Mouse (Mus musculus) midbrain, embryonic 15.5 days (tissue): ENCODE results near the gene Robo2. TPM values are rescaled to one million over a fixed set of nuclear protein-coding genes. Genes with fewer than 3 reads are reported as not detected.

Source experiments
- ATAC-seq: fragments of 200-750 bp; cut with Nextera tagmentation; replicated peaks from 2 replicates; pipeline ENCODE4 v1.8.0; 2017; ENCODE audit warnings: moderate TSS enrichment
- H3K27ac ChIP-seq: fragments of 300-500 bp; sonication (generic); 2 replicates; pipeline ENCODE4 v1.5.1; 2015; ENCODE audit warnings: mild to moderate bottlenecking, inconsistent platforms
- H3K27me3 ChIP-seq: fragments of 300-500 bp; sonication (generic); replicated peaks from 2 replicates; pipeline ENCODE4 v1.6.1; 2015; ENCODE audit warnings: inconsistent platforms
- H3K36me3 ChIP-seq: fragments of 300-500 bp; sonication (generic); replicated peaks from 2 replicates; pipeline ENCODE4 v1.6.1; 2015; ENCODE audit warnings: inconsistent platforms
- H3K4me1 ChIP-seq: fragments of 300-500 bp; sonication (generic); 2 replicates; pipeline ENCODE4 v1.6.1; 2015; ENCODE audit warnings: inconsistent platforms
- H3K4me2 ChIP-seq: fragments of 300-500 bp; sonication (generic); 2 replicates; pipeline ENCODE4 v1.6.1; 2015; ENCODE audit warnings: inconsistent platforms, mild to moderate bottlenecking, moderate library complexity
- H3K4me3 ChIP-seq: fragments of 300-500 bp; sonication (generic); 2 replicates; pipeline ENCODE4 v1.5.1; 2015; ENCODE audit warnings: mild to moderate bottlenecking, inconsistent platforms
- H3K9ac ChIP-seq: fragments of 300-500 bp; sonication (generic); 2 replicates; pipeline ENCODE4 v1.6.1; 2015; ENCODE audit warnings: mild to moderate bottlenecking, inconsistent platforms
- H3K9me3 ChIP-seq: fragments of 300-500 bp; sonication (generic); 2 replicates; pipeline ENCODE4 v1.6.1; 2016; ENCODE audit warnings: inconsistent platforms
- WGBS: fragments of 180-500 bp; shearing (Covaris S2); methylation state at CpG from one replicate; pipeline ENCODE4 v1.1.7; 2015; ENCODE audit warnings: mixed read lengths; 5-methylcytosine and 5-hydroxymethylcytosine counted together
- polyA plus RNA-seq: library from polyadenylated mRNA; unstranded; fragments of >200 nt; fragmentation: Nextera tagmentation; extraction: Ambion mirVana; gene quantifications from 2 replicates; pipeline ENCODE4 v1.2.1, GENCODE M21; 2015

Gene Robo2
- polyA plus RNA-seq, 1 experiment from 2014 or later: 91.6 TPM

GRCm38 (mm10) chr16:74234393-74235059 lies 177.1 kb downstream of the Robo2 start:
- Histone ChIP-seq H3K4me1 (peaks cover 5% of the 10 kb centered on the region; the same call in 1 of the 2 replicates), H3K4me3 (no peak overlapping the region), H3K9ac (no peak overlapping the region), H3K27me3 (no peaks in the 10 kb centered on the region), H3K9me3 (no peaks in the 10 kb centered on the region), H3K27ac (peak overlapping the region; percentile 49; the same call in 1 of the 2 replicates), H3K4me2 (no peak overlapping the region), H3K36me3 (no peaks in the 10 kb centered on the region)
- peak; percentile 85 for ATAC-seq
- 57% methylated on average over 6 of the region's 6 CpGs for WGBS

GRCm38 (mm10) chr16:74233596-74233995 lies 178.0 kb downstream of the Robo2 start:
- Histone ChIP-seq H3K4me1 (peaks cover 5% of the 10 kb centered on the region; the same call in 1 of the 2 replicates), H3K9ac (no peak overlapping the region), H3K27ac (0 out of 2 replicates have a peak overlapping the region, but pooled peaks have one; percentile 16), H3K9me3 (no peaks in the 10 kb centered on the region), H3K27me3 (no peaks in the 10 kb centered on the region), H3K4me3 (no peak overlapping the region), H3K4me2 (no peak overlapping the region), H3K36me3 (no peaks in the 10 kb centered on the region)
- no peak for ATAC-seq
- WGBS: 75% methylated on average over 5 of the region's 5 CpGs

DNA sequence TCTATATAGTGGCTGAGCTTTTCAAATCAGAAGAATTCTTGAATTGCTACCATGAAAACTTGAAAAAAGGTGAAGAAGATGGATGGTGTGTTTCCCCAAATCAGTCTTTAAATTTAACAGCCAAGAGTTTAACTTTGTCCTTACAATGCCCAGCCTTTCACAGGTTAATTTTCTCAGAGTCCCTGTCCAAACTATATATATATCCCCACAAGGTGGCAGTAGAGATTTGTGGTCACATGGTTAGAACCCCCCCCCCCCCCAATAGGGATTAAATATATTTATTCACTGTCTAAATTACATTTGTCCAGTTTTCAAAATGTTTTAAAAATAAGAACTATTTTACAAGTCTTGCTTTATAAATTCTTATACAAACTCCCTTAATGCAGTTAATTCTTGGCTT lies 184.3 kb downstream of the Robo2 start:
- no peaks in the 10 kb centered on the region for H3K36me3 ChIP-seq
- H3K27ac ChIP-seq: no peak overlapping the region
- no peak overlapping the region for H3K9ac ChIP-seq
- H3K9me3 ChIP-seq: no peaks in the 10 kb centered on the region
- H3K4me1 ChIP-seq: no peaks in the 10 kb centered on the region
- no peak for ATAC-seq
- H3K4me3 ChIP-seq: no peak overlapping the region
- H3K27me3 ChIP-seq: no peaks in the 10 kb centered on the region
- no peak overlapping the region for H3K4me2 ChIP-seq

DNA sequence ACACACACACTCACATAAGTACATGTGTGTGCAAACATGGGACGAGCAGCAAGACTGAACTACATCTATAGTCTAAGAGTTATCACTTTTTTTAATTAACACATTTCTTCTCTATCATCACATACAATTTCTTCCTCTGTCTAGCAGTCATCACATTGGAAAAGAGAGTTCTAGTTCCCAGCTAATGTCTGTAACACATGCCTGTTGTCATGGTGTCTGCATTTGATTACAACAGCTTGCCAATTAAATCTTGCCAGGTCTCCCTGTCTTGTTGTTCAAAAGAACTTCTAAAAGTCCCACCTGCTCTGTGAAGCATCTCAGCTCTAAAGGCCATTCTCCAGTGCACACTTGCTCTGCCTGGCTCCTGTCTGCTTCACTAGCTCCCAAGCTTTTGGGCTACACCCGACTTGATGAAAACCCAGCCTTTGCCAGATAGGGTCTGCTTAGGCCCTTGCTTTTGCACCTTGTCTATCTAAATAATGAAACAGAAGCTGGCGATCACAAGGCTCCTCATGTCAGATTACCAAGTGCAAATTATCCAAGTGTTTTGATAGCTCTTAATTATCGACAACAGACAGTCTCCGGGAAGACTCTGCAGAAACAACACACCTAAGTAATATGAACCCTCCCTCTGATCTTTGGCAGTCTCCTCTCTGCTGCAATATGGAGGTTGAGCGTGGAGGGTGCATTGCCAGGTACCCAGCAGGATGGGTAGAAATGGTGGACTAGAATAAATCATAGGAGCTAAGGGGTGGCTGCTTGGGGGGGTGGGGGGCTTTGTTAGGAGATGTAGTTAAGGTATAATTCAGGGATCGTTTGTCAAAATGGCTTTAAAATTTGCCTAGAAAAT lies 186.0 kb downstream of the Robo2 start:
- no peak overlapping the region for H3K9ac ChIP-seq
- no peaks in the 10 kb centered on the region for H3K9me3 ChIP-seq
- no peak overlapping the region for H3K27ac ChIP-seq
- WGBS: 83% methylated on average over 7 of the region's 7 CpGs
- H3K4me1 ChIP-seq: no peaks in the 10 kb centered on the region
- no peak overlapping the region for H3K4me3 ChIP-seq
- H3K36me3 ChIP-seq: no peaks in the 10 kb centered on the region
- no peak overlapping the region for H3K4me2 ChIP-seq
- H3K27me3 ChIP-seq: no peaks in the 10 kb centered on the region
- ATAC-seq: no peak

GRCm38 (mm10) chr16:74222501-74222900 lies 189.1 kb downstream of the Robo2 start:
- no peak for ATAC-seq
- Histone ChIP-seq H3K27me3 (no peaks in the 10 kb centered on the region), H3K4me2 (no peak overlapping the region), H3K27ac (no peak overlapping the region), H3K4me1 (no peaks in the 10 kb centered on the region), H3K36me3 (no peaks in the 10 kb centered on the region), H3K9me3 (no peaks in the 10 kb centered on the region), H3K4me3 (no peak overlapping the region), H3K9ac (no peak overlapping the region)
- 80% methylated on average over 5 of the region's 5 CpGs for WGBS

DNA sequence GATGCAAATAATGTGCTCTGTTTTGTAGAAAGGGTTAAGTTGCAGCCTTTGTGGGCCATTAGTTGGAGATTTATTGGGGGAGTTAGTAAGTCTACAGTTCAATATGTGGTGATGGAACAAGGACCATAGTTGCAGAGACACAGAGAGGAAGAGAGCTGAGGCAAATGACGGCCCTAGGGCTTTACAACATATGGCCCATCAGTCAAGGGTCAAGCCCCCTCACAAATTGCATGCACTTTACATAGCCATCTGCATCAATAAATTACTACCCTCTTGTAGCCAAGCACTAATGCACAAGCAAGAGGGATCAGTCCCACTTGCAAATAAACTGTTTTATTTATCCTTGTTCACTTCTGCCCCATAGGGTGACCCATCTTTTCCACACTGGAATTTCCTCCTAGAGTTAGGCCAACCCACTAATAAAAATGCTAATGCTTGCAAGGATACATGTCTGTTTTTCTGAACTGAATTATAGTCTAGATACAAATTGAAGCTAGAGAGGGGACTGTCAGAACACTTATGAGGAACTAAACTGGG lies 194.7 kb downstream of the Robo2 start:
- WGBS: 70% methylated on average over 1 of the region's 1 CpGs
- Histone ChIP-seq H3K27ac (no peak overlapping the region), H3K27me3 (no peaks in the 10 kb centered on the region), H3K9me3 (no peaks in the 10 kb centered on the region), H3K4me2 (no peak overlapping the region), H3K9ac (no peak overlapping the region), H3K4me3 (no peak overlapping the region), H3K4me1 (no peaks in the 10 kb centered on the region), H3K36me3 (no peaks in the 10 kb centered on the region)
- no peak for ATAC-seq

- Histone ChIP-seq H3K4me3 (no peak overlapping the region), H3K27ac (no peak overlapping the region), H3K4me2 (no peak overlapping the region), H3K36me3 (no peaks in the 10 kb centered on the region), H3K4me1 (no peaks in the 10 kb centered on the region), H3K9ac (no peak overlapping the region), H3K9me3 (no peaks in the 10 kb centered on the region), H3K27me3 (no peaks in the 10 kb centered on the region)
- ATAC-seq: no peak
- 94% methylated on average over 13 of the region's 13 CpGs for WGBS
These were observed 195.8 kb downstream of the Robo2 start for GRCm38 (mm10) chr16:74215791-74216190.

DNA sequence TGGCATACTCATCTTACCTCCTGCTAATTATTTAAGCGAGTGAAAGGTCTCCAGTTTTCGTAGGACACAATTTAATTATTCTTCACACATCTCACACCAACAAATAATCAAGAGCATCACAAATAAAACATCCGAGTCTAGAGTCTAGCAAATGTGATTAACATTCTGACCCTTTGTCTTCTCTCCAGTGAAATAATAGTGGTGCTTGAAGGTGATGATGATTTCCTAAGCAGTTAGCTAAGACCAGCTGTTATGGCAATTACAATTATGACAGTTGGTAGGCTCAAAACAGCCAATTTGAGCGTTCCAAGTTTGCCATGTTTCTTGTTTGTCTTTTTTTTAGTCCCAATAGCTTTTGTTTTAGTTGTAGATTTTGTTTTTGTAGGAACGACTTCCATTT lies 210.9 kb downstream of the Robo2 start:
- Histone ChIP-seq H3K9ac (no peak overlapping the region), H3K4me2 (no peak overlapping the region), H3K36me3 (no peaks in the 10 kb centered on the region), H3K9me3 (no peaks in the 10 kb centered on the region), H3K4me3 (no peak overlapping the region), H3K27me3 (no peaks in the 10 kb centered on the region), H3K4me1 (no peaks in the 10 kb centered on the region), H3K27ac (no peak overlapping the region)
- no peak for ATAC-seq
- 78% methylated on average over 5 of the region's 5 CpGs for WGBS

- H3K9me3 ChIP-seq: no peaks in the 10 kb centered on the region
- H3K4me2 ChIP-seq: no peak overlapping the region
- H3K27ac ChIP-seq: no peak overlapping the region
- no peak overlapping the region for H3K4me3 ChIP-seq
- WGBS: 83% methylated on average over 1 of the region's 1 CpGs
- no peak for ATAC-seq
- H3K36me3 ChIP-seq: no peaks in the 10 kb centered on the region
- H3K9ac ChIP-seq: no peak overlapping the region
- no peaks in the 10 kb centered on the region for H3K27me3 ChIP-seq
- no peaks in the 10 kb centered on the region for H3K4me1 ChIP-seq
These were observed 211.5 kb downstream of the Robo2 start for GRCm38 (mm10) chr16:74200024-74200703.

GRCm38 (mm10) chr16:74192979-74193554 lies 218.6 kb downstream of the Robo2 start:
- Histone ChIP-seq H3K27ac (no peak overlapping the region), H3K9ac (no peak overlapping the region), H3K27me3 (no peaks in the 10 kb centered on the region), H3K4me3 (no peak overlapping the region), H3K4me1 (peaks cover 5% of the 10 kb centered on the region; the same call in 1 of the 2 replicates), H3K4me2 (no peak overlapping the region), H3K9me3 (no peaks in the 10 kb centered on the region), H3K36me3 (no peaks in the 10 kb centered on the region)
- ATAC-seq: no peak
- 39% methylated on average over 8 of the region's 8 CpGs for whole genome bisulfite sequencing

DNA sequence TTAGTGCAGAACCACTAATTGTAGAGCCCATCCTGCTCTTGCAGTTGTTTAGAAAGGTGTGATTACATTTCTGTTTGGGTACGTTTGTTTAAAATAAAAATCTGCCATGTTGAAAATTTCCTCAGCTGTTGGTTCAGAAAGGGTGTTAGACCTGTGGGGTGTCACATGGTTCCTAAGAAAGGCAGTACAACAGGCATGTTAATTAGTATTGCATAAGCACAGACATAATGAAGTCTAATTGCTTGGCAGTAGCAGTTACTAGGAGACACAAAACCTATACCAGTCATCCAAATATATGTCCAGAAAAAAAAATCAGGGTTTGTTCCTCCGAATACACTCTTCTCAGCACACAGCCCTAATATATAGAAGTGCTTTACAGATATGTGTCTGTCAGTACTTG lies 220.0 kb downstream of the Robo2 start:
- 67% methylated on average over 2 of the region's 2 CpGs for WGBS
- H3K4me1 ChIP-seq: peaks cover 5% of the 10 kb centered on the region; the same call in 1 of the 2 replicates
- no peak overlapping the region for H3K4me3 ChIP-seq

More for the DNA sequence above, 220.0 kb downstream of the Robo2 start:
- Histone ChIP-seq H3K4me2 (no peak overlapping the region), H3K27ac (no peak overlapping the region), H3K9ac (no peak overlapping the region), H3K9me3 (no peaks in the 10 kb centered on the region), H3K36me3 (no peaks in the 10 kb centered on the region), H3K27me3 (no peaks in the 10 kb centered on the region)
- no peak for ATAC-seq
